Mouse (Mus musculus) small intestine, adult 2 months (tissue): ENCODE results near the gene Sowahb.

Experiments used
- CTCF ChIP-seq: fragments of 200-500 bp; IDR thresholded peaks from 2 replicates; pipeline ENCODE4 v1.5.1; 2012; ENCODE audit warnings: low read depth, mild to moderate bottlenecking, control low read depth, inconsistent platforms, low read length, moderate library complexity, mixed read lengths; ENCODE audit not compliant: insufficient replicate concordance, insufficient read length; ENCODE audit errors: extremely low read depth
- POLR2A ChIP-seq: fragments of 200-500 bp; IDR thresholded peaks from 2 replicates; pipeline ENCODE4 v1.6.1; 2012; ENCODE audit warnings: low read depth, mild to moderate bottlenecking, control low read depth, inconsistent platforms, low read length, moderate library complexity

DNA sequence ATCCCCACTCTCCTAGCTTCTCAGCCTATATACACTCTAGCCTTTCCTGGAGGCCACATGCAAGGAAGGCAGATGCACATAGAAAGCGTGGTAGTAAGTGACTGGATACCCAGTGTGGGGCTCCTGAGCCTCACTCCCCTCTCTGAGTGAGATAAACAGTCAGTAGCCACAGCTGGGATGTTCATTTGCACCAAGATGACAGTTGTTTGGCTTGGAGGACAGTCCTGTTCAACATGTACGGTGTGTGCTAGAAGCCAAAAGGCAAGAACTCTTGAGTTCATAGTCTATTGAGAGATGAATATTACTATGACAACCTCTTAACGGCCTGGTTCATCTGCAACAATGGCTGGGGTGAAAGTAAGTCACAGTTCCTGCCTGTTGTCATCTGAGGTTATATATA, 46.4 kb upstream of the Sowahb start:
- TF ChIP-seq CTCF (no peak), POLR2A (no peak)
